Mouse (Mus musculus): ENCODE results near the gene AI413582.

DNA sequence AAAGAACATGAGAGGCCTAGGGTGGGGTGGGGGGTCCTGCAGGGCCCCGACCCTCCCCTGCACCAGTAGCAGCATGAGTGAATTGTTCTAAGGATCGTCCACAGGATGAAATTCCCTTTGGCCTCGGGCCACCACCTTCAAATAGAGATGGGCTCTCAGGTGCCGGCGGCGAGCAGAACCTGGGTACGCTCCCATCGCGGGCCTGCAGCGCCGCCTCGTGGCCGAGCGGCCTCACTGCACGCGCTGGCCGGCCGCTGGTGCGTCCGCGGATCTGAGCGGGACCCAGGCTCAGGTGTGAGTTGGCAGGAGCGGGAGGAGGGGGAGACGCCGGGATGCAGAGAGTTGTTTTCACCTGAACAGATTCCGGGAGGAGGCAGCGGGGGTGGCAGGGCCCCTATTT, 45.0 kb downstream of the AI413582 start:
- TF ChIP-seq POLR2A (IDR thresholded peaks at IDR 0.05; ENCODE audit: insufficient read length, low read depth): no peak
- TF ChIP-seq POLR2AphosphoS2 (IDR thresholded peaks at IDR 0.05; ENCODE audit: insufficient read length, low read depth): no peak
